Mouse (Mus musculus) CH12F3 (cell line): ENCODE results near the gene Sec24c.
"Not testable (repeated sequence)": the region's sequence is repeated elsewhere in the genome, so short reads cannot be mapped to it uniquely, and the experiment has no call there.

Experiments
- in situ Hi-C: fragments of 300-500 bp; cut with MboI; formaldehyde crosslinking; loops from 2 replicates; pipeline ENCODE4 v1.14.3; 2020; ENCODE audit warnings: low sequenced_read_pairs

Sec24c gene

GRCm38 (mm10) chr14:20674064-20674833 lies at the start of gene Sec24c:
Gene Sec24c, plus strand, starts transcription at chr14:20674308.
- in situ Hi-C loops: no loop called here

- in situ Hi-C loops: no loop called here
Observed at GRCm38 (mm10) chr14:20626447-20626846, 47.7 kb upstream of the Sec24c start.

DNA sequence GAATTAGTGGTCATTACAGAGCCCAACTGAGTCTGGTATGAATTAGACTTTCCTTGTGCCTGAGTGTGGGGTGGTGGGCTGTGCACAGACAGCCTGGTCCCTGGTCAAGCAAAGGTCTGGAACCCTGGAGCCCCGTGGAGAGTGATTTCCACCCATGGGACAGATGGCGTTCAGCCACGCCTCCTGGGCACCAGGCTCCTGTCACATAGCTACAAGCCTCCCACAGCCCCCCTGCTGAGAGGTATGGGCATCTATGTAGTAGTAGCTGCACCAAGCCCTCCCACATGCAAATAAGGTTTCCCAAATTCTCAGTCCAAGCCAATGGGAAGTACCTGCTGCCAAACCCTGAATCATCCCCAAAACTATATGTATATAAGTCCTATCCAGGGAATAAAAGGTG lies 47.1 kb upstream of the Sec24c start:
- in situ Hi-C loops: no loop called here

DNA sequence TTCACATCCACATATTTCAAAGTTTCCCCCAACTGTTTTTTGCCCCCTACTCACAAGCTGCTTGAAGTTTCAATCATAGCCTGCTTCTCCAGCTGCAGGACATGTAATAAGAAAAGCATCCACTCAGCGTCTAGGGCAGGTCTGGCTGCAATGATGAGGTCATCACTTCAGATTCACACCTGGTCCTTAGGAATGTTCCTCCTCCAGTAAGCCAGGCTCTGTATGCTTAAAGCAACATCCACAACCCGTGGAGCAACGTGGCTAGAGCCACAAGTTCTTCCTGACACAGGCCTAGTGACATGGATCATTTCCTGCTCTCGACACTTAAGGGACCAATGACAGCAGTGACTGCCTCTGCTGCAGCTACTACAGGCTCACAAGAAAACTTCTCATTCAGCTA lies 42.9 kb upstream of the Sec24c start:
- in situ Hi-C loops: no loop called here

- in situ Hi-C loops: no loop called here
Observed at GRCm38 (mm10) chr14:20635546-20635945, 38.6 kb upstream of the Sec24c start.

DNA sequence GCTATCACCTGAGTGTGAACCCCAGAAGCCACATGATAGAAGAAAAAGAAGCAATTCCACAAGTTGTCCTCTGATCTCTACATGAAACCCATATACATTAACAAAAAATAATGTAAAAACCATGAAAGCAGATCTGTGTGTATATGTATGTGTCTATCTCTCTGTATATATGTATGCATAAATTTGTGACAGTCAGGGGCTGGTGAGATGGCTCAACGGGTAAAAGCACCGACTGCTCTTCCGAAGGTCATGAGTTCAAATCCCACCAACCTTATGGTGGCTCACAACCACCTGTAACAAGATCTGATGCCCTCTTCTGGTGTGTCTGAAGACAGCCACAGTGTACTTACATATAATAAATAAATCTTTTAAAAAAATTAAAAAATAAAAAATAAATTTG lies 37.1 kb upstream of the Sec24c start:
- in situ Hi-C loops: not testable (repeated sequence)

DNA sequence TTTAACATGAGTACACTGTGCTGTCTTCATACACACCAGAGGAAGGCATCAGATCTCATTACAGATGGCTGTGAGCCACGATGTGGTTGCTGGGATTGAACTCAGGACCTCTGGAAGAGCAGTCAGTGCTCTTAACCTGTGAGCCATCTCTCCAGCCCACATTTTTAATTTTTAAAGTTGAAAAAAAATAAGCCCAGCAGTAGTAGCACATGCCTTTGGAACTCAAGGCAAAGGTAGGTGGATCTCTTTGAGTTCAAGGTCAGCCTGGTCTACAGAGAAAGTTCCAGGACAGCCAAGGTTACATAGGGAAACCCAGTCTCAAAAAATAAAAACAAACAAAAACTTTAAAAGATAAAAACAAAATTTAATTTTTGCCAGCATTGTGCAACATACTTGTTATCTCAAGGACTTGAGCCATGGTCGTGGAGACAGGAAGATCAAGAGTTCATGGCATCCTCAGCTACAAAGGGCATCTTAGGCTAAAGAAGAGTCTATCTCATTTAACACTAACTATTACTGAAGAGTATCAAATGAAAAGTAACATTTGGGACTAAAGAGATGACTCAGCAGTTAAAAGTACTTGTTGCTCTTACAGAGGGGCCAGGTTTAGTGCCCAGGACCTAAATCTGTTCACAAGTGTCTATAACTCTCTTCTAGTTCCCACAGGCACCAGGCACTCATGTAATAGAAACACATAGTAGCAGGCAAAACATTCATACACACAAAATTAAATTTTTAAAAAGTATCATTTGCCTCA lies 36.1 kb upstream of the Sec24c start:
- in situ Hi-C loops: no loop called here

- in situ Hi-C loops: no loop called here
Observed at GRCm38 (mm10) chr14:20638702-20639101, 35.4 kb upstream of the Sec24c start.

GRCm38 (mm10) chr14:20639918-20640619 lies 34.0 kb upstream of the Sec24c start:
- in situ Hi-C loops: no loop called here

- in situ Hi-C loops: no loop called here
Observed at GRCm38 (mm10) chr14:20640644-20641437, 33.3 kb upstream of the Sec24c start, which contains the start of gene Usp54. Gene Usp54, minus strand, starts transcription at chr14:20641063.

- in situ Hi-C loops: no loop called here
Observed at GRCm38 (mm10) chr14:20641438-20641875, 32.7 kb upstream of the Sec24c start.

- in situ Hi-C loops: no loop called here
Observed at GRCm38 (mm10) chr14:20645547-20645946, 28.6 kb upstream of the Sec24c start.

DNA sequence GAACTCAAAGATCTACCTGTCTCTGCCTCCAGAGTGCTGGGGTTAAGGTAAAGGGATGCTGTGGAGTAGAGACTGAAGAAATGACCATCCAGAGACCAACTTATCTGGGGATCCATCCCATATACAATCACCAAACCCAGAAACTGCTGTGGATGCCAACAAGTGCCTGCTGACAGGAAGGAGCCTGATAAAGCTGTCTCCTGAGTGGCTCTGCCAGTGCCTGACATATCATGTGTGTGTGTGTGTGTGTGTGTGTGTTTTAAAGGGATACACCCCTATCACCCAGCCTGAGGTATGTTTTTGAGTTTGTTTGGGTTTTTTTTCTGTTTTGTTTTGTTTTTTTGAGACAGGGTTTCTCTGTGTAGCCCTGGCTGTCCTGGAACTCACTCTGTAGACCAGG lies 27.7 kb upstream of the Sec24c start:
- in situ Hi-C loops: no loop called here

GRCm38 (mm10) chr14:20651000-20651399 lies 23.1 kb upstream of the Sec24c start:
- in situ Hi-C loops: no loop called here

GRCm38 (mm10) chr14:20651722-20652256 lies 22.3 kb upstream of the Sec24c start:
- in situ Hi-C loops: no loop called here

DNA sequence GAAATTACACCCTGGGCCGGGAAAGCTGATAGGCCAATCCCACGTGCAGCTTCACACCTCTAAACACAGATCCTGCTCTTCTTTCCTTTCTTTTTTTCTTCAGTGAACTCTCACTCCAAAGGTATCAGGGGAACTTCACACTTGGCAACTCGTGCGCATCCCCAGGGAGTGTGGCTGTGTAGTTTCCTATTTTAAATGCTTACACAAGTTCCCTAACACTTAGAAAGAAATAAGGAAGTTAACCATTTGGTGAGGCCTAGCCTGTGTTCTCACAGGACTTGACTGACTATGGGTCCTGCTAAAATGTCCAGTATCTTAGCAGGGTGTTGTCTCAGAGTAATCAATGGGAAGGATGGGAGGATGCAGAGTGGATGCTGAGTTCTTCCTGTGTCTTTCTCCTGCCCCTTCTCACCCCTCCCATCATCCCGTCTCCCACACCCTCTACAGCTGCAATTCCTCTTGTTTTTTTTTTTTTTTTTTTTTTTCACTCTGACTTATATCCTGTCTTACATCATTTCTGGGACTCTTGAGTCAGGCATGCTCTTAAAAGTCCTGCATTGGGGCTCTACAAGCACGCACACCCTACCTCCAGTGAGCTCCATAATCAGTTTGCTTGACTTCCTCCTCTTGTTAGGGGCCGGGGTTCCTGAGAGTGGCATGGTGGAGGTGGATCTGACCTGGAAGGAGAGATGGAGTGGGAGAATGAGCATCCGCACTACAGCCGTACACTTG lies 19.3 kb upstream of the Sec24c start:
- in situ Hi-C loops: no loop called here

DNA sequence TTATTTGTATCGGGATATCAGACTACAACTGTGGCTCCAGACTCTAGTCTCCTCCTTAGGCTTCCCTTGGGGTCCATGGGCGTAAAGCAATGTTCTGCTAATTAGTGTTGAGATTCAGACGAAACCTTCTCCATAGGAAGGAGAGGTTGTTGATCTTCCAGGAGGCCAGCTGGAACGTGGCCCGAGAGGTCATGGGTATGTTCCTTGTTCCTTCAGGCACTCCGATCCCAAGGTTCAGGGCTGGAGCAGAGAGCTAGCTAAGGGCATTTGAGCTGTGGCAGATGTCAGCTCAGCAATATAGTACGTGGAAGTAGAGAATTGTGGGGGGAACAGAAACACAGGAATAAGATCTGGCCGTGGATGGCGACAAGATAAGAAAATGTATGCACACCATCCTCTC lies 18.4 kb upstream of the Sec24c start:
- in situ Hi-C loops: no loop called here

- in situ Hi-C loops: no loop called here
Observed at GRCm38 (mm10) chr14:20656361-20656760, 17.7 kb upstream of the Sec24c start, which contains the start of gene Myoz1. Gene Myoz1, minus strand, starts transcription at chr14:20656540.

DNA sequence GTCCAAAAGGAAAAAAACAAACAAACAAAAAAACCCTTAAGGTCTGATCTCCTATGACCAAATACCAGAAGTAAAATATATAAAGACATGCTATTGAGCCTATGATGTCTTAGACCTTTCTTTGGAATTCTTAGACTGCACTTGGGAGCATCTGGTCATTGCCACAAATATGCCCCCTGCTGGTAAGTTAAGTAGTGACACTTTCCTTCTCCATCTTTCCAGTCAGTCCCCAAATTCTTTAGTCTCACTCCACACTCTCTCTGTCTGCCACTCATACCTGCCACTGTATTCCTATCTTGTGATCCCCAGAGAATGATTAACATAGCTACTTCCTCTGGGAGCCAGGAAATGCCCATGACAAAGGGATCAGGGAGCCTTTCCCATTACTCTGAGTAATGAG lies 15.8 kb upstream of the Sec24c start:
- in situ Hi-C loops: no loop called here

DNA sequence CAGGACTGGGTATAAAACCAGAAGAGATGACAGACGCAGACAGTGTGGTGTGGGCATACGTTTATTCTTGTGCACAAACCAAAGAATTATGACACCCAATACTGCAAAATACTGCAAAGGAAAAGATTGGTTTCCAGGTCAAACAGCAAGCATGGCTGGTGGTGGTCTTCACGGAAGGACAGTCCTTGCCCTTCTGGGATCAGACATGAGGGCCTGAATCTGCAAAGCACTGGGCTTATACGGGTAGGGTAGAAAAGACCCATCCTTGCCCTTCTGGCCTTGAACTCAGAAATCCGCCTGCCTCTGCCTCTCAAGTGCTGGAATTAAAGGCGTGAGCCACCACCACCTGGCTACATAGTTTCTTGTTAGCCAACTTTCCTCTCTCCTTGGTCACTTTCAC lies 15.2 kb upstream of the Sec24c start:
- in situ Hi-C loops: no loop called here
